Mouse (Mus musculus) ovary, postnatal 36 days (tissue): ENCODE results near the gene Car7.
"Not testable (repeated sequence)": the region's sequence is repeated elsewhere in the genome, so short reads cannot be mapped to it uniquely, and the experiment has no call there.

Experiments
- DNase-seq: peaks from one replicate; pipeline ENCODE4 v3.0.0; 2022; ENCODE audit warnings: low spot score, mixed read lengths

Gene Car7

GRCm38 (mm10) chr8:104569559-104569958 is 35.1 kb downstream of the Car7 start:
- DNase-seq, result no peak

- DNase-seq, result peak; percentile 77
Observed at GRCm38 (mm10) chr8:104570436-104571343, 36.2 kb downstream of the Car7 start.

- DNase-seq, result no peak
Observed at GRCm38 (mm10) chr8:104576820-104577219, 42.3 kb downstream of the Car7 start.

- not testable (repeated sequence) for DNase-seq
Observed at GRCm38 (mm10) chr8:104577606-104578005, 43.1 kb downstream of the Car7 start.

GRCm38 (mm10) chr8:104584522-104584921 is 50.0 kb downstream of the Car7 start:
- DNase-seq, result no peak

GRCm38 (mm10) chr8:104590284-104590683 is 55.8 kb downstream of the Car7 start:
- no peak for DNase-seq

GRCm38 (mm10) chr8:104591133-104591834 is 56.8 kb downstream of the Car7 start, which contains the start of gene Pdp2:
Gene Pdp2 (plus strand): TSS chr8:104591451.
- peak; percentile 86 for DNase-seq

GRCm38 (mm10) chr8:104591856-104592255 is 57.4 kb downstream of the Car7 start:
- no peak for DNase-seq

- DNase-seq, result no peak
Observed at GRCm38 (mm10) chr8:104592566-104592965, 58.1 kb downstream of the Car7 start.

- no peak for DNase-seq
Observed at GRCm38 (mm10) chr8:104593536-104594325, 59.2 kb downstream of the Car7 start.

GRCm38 (mm10) chr8:104594611-104595362 is 60.3 kb downstream of the Car7 start:
- no peak for DNase-seq

- peak; percentile 40 for DNase-seq
Observed at GRCm38 (mm10) chr8:104595773-104596536, 61.5 kb downstream of the Car7 start.

GRCm38 (mm10) chr8:104597656-104598055 is 63.2 kb downstream of the Car7 start:
- peak; percentile 34 for DNase-seq

GRCm38 (mm10) chr8:104598496-104598895 is 64.0 kb downstream of the Car7 start:
- no peak for DNase-seq
